Mouse (Mus musculus) embryonic fibroblast, embryonic 13.5 days (primary cell): ENCODE data around the gene Jund. TPM values are rescaled to one million over a fixed set of nuclear protein-coding genes. Genes with fewer than 3 reads are reported as not detected.

Source experiments
- H3K27ac ChIP-seq: 2 replicates; pipeline ENCODE4 v1.5.1; 2012; ENCODE audit warnings: low read length, control low read depth, inconsistent platforms; ENCODE audit not compliant: insufficient read depth
- H3K4me1 ChIP-seq: 2 replicates; pipeline ENCODE4 v1.6.1; 2011; ENCODE audit warnings: low read length; ENCODE audit not compliant: control insufficient read depth, insufficient read depth
- H3K4me3 ChIP-seq: 2 replicates; pipeline ENCODE4 v1.5.1; 2011; ENCODE audit warnings: mild to moderate bottlenecking, control low read depth, low read length; ENCODE audit not compliant: insufficient read depth
- CTCF ChIP-seq: IDR thresholded peaks from 2 replicates; pipeline ENCODE4 v1.5.1; 2011; ENCODE audit warnings: mild to moderate bottlenecking, control low read depth, low read length, moderate library complexity, borderline replicate concordance; ENCODE audit not compliant: insufficient read depth
- POLR2A ChIP-seq: IDR thresholded peaks from 2 replicates; pipeline ENCODE4 v1.6.1; 2011; ENCODE audit warnings: low read depth, mild to moderate bottlenecking, control low read depth, low read length, moderate library complexity
- polyA plus RNA-seq: library from polyadenylated mRNA; stranded (reverse); fragments of >200 nt; gene quantifications from 2 replicates; pipeline ENCODE4 v1.2.4, GENCODE M21; 2011; ENCODE audit warnings: low read depth; ENCODE audit not compliant: missing spikeins, insufficient read length

The Jund gene
- 82.2 and 90.6 TPM in 2 replicates for polyA plus RNA-seq

GRCm38 (mm10) chr8:70698310-70699109 is at the start of gene Jund:
Gene Jund, plus strand, starts transcription at chr8:70698949.
- peak within 1 kb of the TSS; percentile 65 for H3K4me3 ChIP-seq
- peaks cover 7% of the 10 kb centered on the region for H3K4me1 ChIP-seq
- H3K27ac ChIP-seq = peak within 1 kb of the TSS; percentile 92
- peak; percentile 81 for TF ChIP-seq POLR2A
- TF ChIP-seq CTCF = no peak

- Histone ChIP-seq H3K27ac (peak overlapping the region; percentile 36), H3K4me1 (no peaks in the 10 kb centered on the region), H3K4me3 (no peak overlapping the region)
- TF ChIP-seq CTCF (no peak), POLR2A (no peak)
Observed at GRCm38 (mm10) chr8:70649324-70649723, 49.4 kb upstream of the Jund start.

GRCm38 (mm10) chr8:70650351-70650750 is 48.4 kb upstream of the Jund start:
- Histone ChIP-seq H3K27ac (peak overlapping the region; percentile 36; the same call in 1 of the 2 replicates), H3K4me1 (no peaks in the 10 kb centered on the region), H3K4me3 (no peak overlapping the region)
- no peak for TF ChIP-seq POLR2A
- TF ChIP-seq CTCF = no peak

GRCm38 (mm10) chr8:70653226-70653625 is 45.5 kb upstream of the Jund start:
- Histone ChIP-seq H3K4me3 (no peak overlapping the region), H3K27ac (no peak overlapping the region), H3K4me1 (no peaks in the 10 kb centered on the region)
- TF ChIP-seq POLR2A (no peak), CTCF (peak; percentile 78; the same call in 1 of the 2 replicates)

- Histone ChIP-seq H3K27ac (no peak overlapping the region), H3K4me1 (0 out of 2 replicates have a peak, but pooled peaks cover 2% of the 10 kb centered on the region), H3K4me3 (no peak overlapping the region)
- TF ChIP-seq POLR2A (no peak), CTCF (no peak)
Observed at GRCm38 (mm10) chr8:70654121-70654520, 44.6 kb upstream of the Jund start.

- Histone ChIP-seq H3K4me1 (0 out of 2 replicates have a peak, but pooled peaks cover 2% of the 10 kb centered on the region), H3K27ac (no peak overlapping the region), H3K4me3 (no peak overlapping the region)
- no peak for TF ChIP-seq CTCF
- no peak for TF ChIP-seq POLR2A
Observed at GRCm38 (mm10) chr8:70655469-70655868, 43.3 kb upstream of the Jund start.

- Histone ChIP-seq H3K4me3 (no peak overlapping the region), H3K4me1 (0 out of 2 replicates have a peak, but pooled peaks cover 2% of the 10 kb centered on the region), H3K27ac (no peak overlapping the region)
- TF ChIP-seq CTCF = no peak
- no peak for TF ChIP-seq POLR2A
Observed at GRCm38 (mm10) chr8:70656193-70656790, 42.5 kb upstream of the Jund start.

GRCm38 (mm10) chr8:70657214-70657613 is 41.5 kb upstream of the Jund start:
- no peak for TF ChIP-seq POLR2A
- no peak for TF ChIP-seq CTCF
- H3K4me3 ChIP-seq = no peak overlapping the region
- 0 out of 2 replicates have a peak, but pooled peaks cover 2% of the 10 kb centered on the region for H3K4me1 ChIP-seq
- H3K27ac ChIP-seq = no peak overlapping the region

GRCm38 (mm10) chr8:70657739-70658138 is 41.0 kb upstream of the Jund start:
- peak overlapping the region; percentile 54 for H3K27ac ChIP-seq
- H3K4me3 ChIP-seq = peak overlapping the region; percentile 16; the same call in 1 of the 2 replicates
- no peak for TF ChIP-seq POLR2A
- TF ChIP-seq CTCF = no peak
- H3K4me1 ChIP-seq = 0 out of 2 replicates have a peak, but pooled peaks cover 2% of the 10 kb centered on the region
